Mouse (Mus musculus) kidney, postnatal 0 days (tissue): ENCODE measurements around the gene Prox1. TPM values are rescaled to one million over a fixed set of nuclear protein-coding genes. Genes with fewer than 3 reads are reported as not detected.

ENCODE experiments used
- ATAC-seq: fragments of 200-750 bp; cut with Nextera tagmentation; replicated peaks from 2 replicates; pipeline ENCODE4 v1.8.0; 2017; ENCODE audit warnings: low read depth, moderate number of reproducible peaks, moderate TSS enrichment, moderate library complexity; ENCODE audit not compliant: low FRiP score
- DNase-seq: peaks from one replicate; pipeline ENCODE4 v3.0.0-alpha.2; 2016; ENCODE audit warnings: low spot score
- H3K27ac ChIP-seq: fragments of 300-500 bp; sonication (generic); 2 replicates; pipeline ENCODE4 v1.5.1; 2014; ENCODE audit warnings: mild to moderate bottlenecking
- H3K27me3 ChIP-seq: fragments of 300-500 bp; sonication (generic); 2 replicates; pipeline ENCODE4 v1.6.1; 2014; ENCODE audit warnings: low read length, mixed read lengths; ENCODE audit not compliant: insufficient read depth
- H3K36me3 ChIP-seq: fragments of 300-500 bp; sonication (generic); 2 replicates; pipeline ENCODE4 v1.6.1; 2014; ENCODE audit warnings: low read length, mixed read lengths; ENCODE audit not compliant: insufficient read depth
- H3K4me1 ChIP-seq: fragments of 300-500 bp; sonication (generic); replicated peaks from 2 replicates; pipeline ENCODE4 v1.6.1; 2014; ENCODE audit warnings: antibody characterized with exemption, low read length, mixed read lengths; ENCODE audit not compliant: insufficient read depth
- H3K4me2 ChIP-seq: fragments of 300-500 bp; sonication (generic); 2 replicates; pipeline ENCODE4 v1.6.1; 2014; ENCODE audit warnings: mild to moderate bottlenecking, low read length, moderate library complexity, mixed read lengths
- H3K4me3 ChIP-seq: fragments of 300-500 bp; sonication (generic); replicated peaks from 2 replicates; pipeline ENCODE4 v1.5.1; 2014; ENCODE audit warnings: low read depth, low read length
- H3K9ac ChIP-seq: fragments of 300-500 bp; sonication (generic); 2 replicates; pipeline ENCODE4 v1.6.1; 2014; ENCODE audit warnings: low read depth, low read length
- H3K9me3 ChIP-seq: fragments of 300-500 bp; sonication (generic); replicated peaks from 2 replicates; pipeline ENCODE4 v1.6.1; 2016; ENCODE audit warnings: low read length, inconsistent platforms, mixed read lengths
- CTCF ChIP-seq: IDR thresholded peaks from 2 replicates; pipeline ENCODE4 v1.5.1; 2016; ENCODE audit warnings: antibody characterized with exemption, low read depth, mild to moderate bottlenecking, moderate library complexity
- WGBS: fragments of 180-500 bp; shearing (Covaris S2); extraction: QIAGEN DNeasy Blood & Tissue Kit; methylation state at CpG from one replicate; pipeline ENCODE4 v1.1.7; 2014; 5-methylcytosine and 5-hydroxymethylcytosine counted together
- polyA plus RNA-seq: library from polyadenylated mRNA; unstranded; fragments of >200 nt; fragmentation: Nextera tagmentation; extraction: Ambion mirVana; gene quantifications from 2 replicates; pipeline ENCODE4 v1.2.1, GENCODE M21; 2015

The Prox1 gene
- polyA plus RNA-seq, 1 experiment from 2014 or later, result 1.3 TPM

DNA sequence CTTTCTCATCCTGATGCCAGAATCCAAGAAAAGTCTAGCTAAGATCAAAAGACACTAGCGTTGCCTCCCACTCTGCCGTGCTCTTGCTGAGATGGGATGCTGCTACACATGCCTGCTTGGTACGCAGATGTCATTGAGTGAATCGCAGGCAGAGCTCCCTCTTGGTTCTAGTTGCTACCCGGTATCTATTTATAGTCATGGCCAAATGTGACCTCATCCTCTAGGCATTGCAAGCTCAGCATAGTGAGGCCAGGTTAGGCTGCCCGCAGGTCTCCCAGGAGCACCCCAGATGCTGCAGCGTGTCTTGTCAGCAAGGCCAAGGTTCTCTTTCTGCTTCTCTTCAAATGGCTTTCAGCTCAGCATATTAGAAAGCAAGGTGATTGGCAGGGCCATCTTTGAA is 84.8 kb downstream of the Prox1 start:
- H3K27ac ChIP-seq, result no peak overlapping the region
- 86% methylated on average over 7 of the region's 7 CpGs for WGBS
- no peaks in the 10 kb centered on the region for H3K9me3 ChIP-seq
- DNase-seq (no peak), ATAC-seq (no peak)
- H3K36me3 ChIP-seq, result no peaks in the 10 kb centered on the region
- no peak for TF ChIP-seq CTCF
- H3K4me3 ChIP-seq, result no peak overlapping the region
- H3K4me1 ChIP-seq, result no peaks in the 10 kb centered on the region
- H3K4me2 ChIP-seq, result no peak overlapping the region
- no peak overlapping the region for H3K9ac ChIP-seq
- H3K27me3 ChIP-seq, result no peaks in the 10 kb centered on the region

DNA sequence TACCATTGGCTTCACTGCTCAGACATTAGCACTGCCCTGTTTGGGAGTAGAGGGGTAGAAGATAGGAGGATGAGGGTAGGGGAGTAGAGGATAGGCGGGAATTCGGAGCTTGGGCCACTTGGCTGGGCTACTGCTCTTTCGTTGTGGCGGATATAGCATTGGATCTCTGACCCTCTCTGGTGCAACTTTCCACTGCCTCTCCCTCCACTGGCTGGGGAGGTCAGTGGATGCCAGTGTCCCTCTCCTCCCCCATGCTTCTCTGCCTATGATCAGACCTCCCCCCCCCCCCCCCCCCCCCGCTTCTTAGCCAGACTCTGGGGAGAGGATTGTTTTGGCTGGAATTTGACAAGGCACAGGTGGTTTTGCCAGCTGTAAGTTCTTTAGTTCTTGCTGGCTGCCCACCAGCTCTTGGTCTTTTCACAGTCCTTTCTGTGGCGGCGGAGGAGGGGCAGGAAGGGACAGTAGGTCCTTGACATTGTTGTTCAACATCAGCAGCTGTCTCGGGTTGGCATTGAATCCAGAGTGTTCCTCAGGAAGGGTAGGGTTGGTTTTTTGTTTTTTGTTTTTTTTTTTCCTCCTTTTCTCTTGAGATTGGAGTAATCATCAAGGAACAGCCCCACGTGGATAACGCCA is 90.8 kb downstream of the Prox1 start:
- H3K9ac ChIP-seq, result no peak overlapping the region
- H3K4me2 ChIP-seq, result no peak overlapping the region
- H3K9me3 ChIP-seq, result no peaks in the 10 kb centered on the region
- no peak overlapping the region for H3K27ac ChIP-seq
- 0 out of 2 replicates have a peak, but pooled peaks cover 4% of the 10 kb centered on the region for H3K4me1 ChIP-seq
- no peak for TF ChIP-seq CTCF
- ATAC-seq (no peak), DNase-seq (peak; percentile 32)
- no peaks in the 10 kb centered on the region for H3K27me3 ChIP-seq
- WGBS, result 60% methylated on average over 9 of the region's 10 CpGs
- no peak overlapping the region for H3K4me3 ChIP-seq
- no peaks in the 10 kb centered on the region for H3K36me3 ChIP-seq

DNA sequence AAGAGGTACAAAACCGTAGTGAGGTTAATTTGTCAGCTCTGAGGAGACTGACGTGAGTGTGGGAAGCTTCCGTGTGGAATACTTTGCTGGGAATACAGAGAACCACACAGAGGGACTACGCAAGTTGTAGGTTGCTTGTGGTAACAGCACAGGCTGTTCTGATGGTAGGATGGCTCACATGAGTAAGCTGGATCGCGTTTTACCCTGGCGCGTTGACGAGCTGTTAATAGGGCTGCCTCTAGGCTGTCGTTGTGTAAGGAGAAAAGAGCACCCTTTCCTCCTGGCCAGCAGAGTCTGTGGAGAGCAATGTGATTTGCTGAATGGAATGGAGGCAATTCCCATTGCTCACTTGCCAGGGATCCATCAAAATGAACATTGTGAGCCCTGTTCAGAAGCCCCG is 93.9 kb downstream of the Prox1 start:
- Histone ChIP-seq H3K9me3 (no peaks in the 10 kb centered on the region), H3K36me3 (no peaks in the 10 kb centered on the region), H3K4me2 (no peak overlapping the region), H3K27me3 (no peaks in the 10 kb centered on the region), H3K4me1 (0 out of 2 replicates have a peak, but pooled peaks cover 4% of the 10 kb centered on the region), H3K27ac (no peak overlapping the region), H3K4me3 (no peak overlapping the region), H3K9ac (no peak overlapping the region)
- 78% methylated on average over 11 of the region's 11 CpGs for WGBS
- ATAC-seq (no peak), DNase-seq (no peak)
- TF ChIP-seq CTCF, result no peak

Other genes with a start within 250 kb of the Prox1 start
- 70.4 and 72.1 TPM in 2 replicates for gene Smyd2, start 248.4 kb downstream of the Prox1 start, polyA plus RNA-seq